Mouse (Mus musculus) heart, embryonic 10.5 days (tissue): ENCODE results near the gene Manba. TPM values are rescaled to one million over a fixed set of nuclear protein-coding genes. Genes with fewer than 3 reads are reported as not detected.

Source experiments
- DNase-seq: peaks from one replicate; pipeline ENCODE4 v3.0.0-alpha.2; 2017; ENCODE audit warnings: low spot score
- H3K27ac ChIP-seq: fragments of 300-500 bp; sonication (generic); 2 replicates; pipeline ENCODE4 v1.5.1; 2016; ENCODE audit warnings: mild to moderate bottlenecking
- H3K27me3 ChIP-seq: fragments of 300-500 bp; sonication (generic); 2 replicates; pipeline ENCODE4 v1.6.1; 2016; ENCODE audit warnings: mild to moderate bottlenecking; ENCODE audit not compliant: poor library complexity, insufficient read depth, severe bottlenecking
- H3K36me3 ChIP-seq: fragments of 300-500 bp; sonication (generic); 2 replicates; pipeline ENCODE4 v1.6.1; 2016; ENCODE audit warnings: mild to moderate bottlenecking, moderate library complexity
- H3K4me1 ChIP-seq: fragments of 300-500 bp; sonication (generic); 2 replicates; pipeline ENCODE4 v1.6.1; 2016; ENCODE audit warnings: mild to moderate bottlenecking
- H3K4me3 ChIP-seq: fragments of 300-500 bp; sonication (generic); 2 replicates; pipeline ENCODE4 v1.5.1; 2016; ENCODE audit warnings: mild to moderate bottlenecking, moderate library complexity
- H3K9me3 ChIP-seq: fragments of 300-500 bp; sonication (generic); 2 replicates; pipeline ENCODE4 v1.6.1; 2016; ENCODE audit warnings: mild to moderate bottlenecking, moderate library complexity
- WGBS: fragments of 180-500 bp; shearing (Covaris S2); methylation state at CpG from one replicate; pipeline ENCODE4 v1.1.7; 2016; 5-methylcytosine and 5-hydroxymethylcytosine counted together
- polyA plus RNA-seq: library from polyadenylated mRNA; unstranded; fragments of >200 nt; fragmentation: Nextera tagmentation; extraction: Ambion mirVana; gene quantifications from 2 replicates; pipeline ENCODE4 v1.2.1, GENCODE M21; 2016

Manba gene
- polyA plus RNA-seq: 17.3 and 31.0 TPM in 2 replicates

DNA sequence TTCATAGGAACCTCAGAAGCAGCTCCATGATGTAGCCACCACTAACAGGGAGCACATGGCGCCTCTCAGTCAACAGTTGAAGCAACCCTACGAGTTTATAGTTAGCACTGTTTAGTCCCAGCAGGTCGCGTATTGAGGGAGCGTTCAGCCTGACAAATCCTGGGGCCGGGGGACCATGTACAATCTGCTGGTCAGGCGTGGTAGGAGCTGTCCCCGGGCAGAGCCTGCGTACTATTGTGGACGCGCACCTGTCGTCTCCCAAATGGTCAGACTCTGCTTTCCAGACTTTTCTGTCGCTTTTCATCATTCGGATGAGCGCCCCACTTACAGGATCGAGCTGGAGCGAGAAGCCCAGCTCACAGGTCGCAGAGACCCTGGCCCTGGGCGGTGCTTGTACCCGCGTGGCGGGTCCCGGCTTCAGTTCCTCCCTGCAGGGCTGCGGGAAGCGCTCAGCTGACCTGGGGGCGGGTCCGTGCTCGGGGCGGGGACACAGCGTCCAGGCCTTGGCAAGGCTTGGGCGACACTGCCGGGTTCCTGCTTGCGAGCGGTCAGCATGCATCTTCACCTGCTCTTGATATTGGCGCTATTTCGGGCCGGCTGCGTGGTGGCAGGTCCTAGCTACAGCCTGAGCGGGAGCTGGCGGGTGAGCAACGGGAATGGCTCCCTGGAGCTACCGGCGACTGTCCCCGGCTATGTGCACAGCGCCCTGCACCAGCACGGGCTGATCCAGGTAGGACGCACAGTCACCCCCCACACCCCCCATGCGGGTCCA lies at the start of gene Manba:
Gene Manba, plus strand, starts transcription at position 484 of the 772 bp plus-strand sequence.
- peak within 1 kb of the TSS; percentile 77 for H3K4me3 ChIP-seq
- 2% methylated on average over 48 of the region's 48 CpGs for WGBS
- H3K27me3 ChIP-seq: no peaks in the 10 kb centered on the region
- H3K9me3 ChIP-seq: no peaks in the 10 kb centered on the region
- peak within 1 kb of the TSS; percentile 87 for H3K27ac ChIP-seq
- H3K36me3 ChIP-seq: peaks cover 1% of the 10 kb centered on the region
- DNase-seq: peak; percentile 93
- 0 out of 2 replicates have a peak, but pooled peaks cover 5% of the 10 kb centered on the region for H3K4me1 ChIP-seq

DNA sequence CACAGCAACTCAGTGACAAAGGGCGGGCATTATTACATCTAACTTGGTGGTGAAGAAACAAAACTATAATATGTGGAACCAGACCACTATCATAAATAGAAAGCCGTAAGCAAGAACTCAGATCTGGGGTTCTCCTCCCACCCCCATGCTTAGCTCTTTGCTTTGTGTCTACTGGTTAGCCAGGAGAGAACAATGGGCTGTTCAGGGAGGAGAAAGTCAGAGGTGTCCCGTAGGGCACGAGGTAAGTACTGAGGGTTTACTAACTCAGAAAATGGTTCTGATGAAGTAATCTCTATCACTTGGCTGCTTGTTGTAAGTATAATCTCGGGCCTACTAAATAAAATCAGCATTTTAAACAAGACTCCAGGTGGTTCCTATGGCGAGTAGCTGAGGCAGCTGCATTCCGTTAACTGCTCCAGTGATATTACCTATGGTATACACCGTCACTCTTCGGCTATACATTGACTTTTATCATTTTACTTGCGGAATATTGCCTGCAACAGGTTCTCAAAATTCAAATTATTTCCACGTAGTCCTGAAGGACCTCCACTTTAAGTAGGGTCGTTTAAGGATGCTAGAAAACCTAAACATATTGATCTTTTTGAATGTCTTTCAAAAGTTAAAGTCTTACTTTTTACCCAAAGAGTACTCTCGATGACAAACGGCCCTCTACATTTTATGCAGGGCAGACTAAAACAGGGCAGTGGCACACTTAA lies 48.4 kb upstream of the Manba start:
- Histone ChIP-seq H3K4me1 (peaks cover 16% of the 10 kb centered on the region), H3K27me3 (no peaks in the 10 kb centered on the region), H3K4me3 (peak overlapping the region; percentile 97), H3K36me3 (peaks cover 15% of the 10 kb centered on the region; the same call in 1 of the 2 replicates), H3K27ac (peak overlapping the region; percentile 100), H3K9me3 (no peaks in the 10 kb centered on the region)
- DNase-seq: no peak
- WGBS: 56% methylated on average over 14 of the region's 14 CpGs

DNA sequence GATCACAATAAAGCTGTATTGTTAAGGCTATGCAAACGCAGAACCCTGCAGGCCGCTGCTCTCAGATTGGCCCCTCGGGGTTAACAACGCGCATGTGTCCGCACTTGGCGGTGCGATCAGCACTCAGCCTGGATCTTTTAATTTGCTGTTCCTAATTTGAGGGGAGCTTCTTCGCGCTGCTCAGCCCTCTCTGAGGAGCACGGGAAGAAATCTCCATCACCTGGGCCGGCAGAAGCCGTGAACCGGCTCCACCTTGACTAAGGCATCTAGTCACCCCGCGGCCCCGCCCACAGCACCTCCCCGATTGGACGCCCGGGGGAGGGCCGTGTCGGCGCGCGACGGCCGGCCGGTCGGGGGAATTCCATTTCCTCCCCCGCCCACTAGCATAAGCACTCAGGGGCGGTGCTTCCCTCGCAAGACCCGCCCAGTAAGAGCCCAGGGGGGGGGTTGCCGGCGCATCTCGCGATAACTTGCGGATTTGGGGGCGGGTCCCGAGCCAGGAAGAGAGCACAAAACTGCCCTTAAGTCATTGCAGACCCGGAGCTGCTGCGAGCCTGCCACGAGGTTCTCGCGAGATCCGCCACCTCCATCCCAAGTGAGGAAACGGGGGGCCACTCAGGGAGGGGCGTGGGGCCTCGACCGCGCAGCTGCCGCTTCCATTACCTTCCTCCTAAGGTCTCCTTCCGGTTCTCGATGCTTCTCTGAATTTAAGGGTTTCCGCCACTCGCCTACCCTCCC lies 47.5 kb upstream of the Manba start, which contains the start of gene Ube2d3:
Gene Ube2d3, plus strand, starts transcription at position 392 of the 738 bp plus-strand sequence.
- Histone ChIP-seq H3K4me3 (peak within 1 kb of the TSS; percentile 97), H3K9me3 (no peaks in the 10 kb centered on the region), H3K27ac (peak within 1 kb of the TSS; percentile 100), H3K4me1 (peaks cover 18% of the 10 kb centered on the region), H3K27me3 (no peaks in the 10 kb centered on the region), H3K36me3 (peaks cover 17% of the 10 kb centered on the region; the same call in 1 of the 2 replicates)
- peak; percentile 100 for DNase-seq
- under 1% methylated on average over 56 of the region's 56 CpGs for WGBS

DNA sequence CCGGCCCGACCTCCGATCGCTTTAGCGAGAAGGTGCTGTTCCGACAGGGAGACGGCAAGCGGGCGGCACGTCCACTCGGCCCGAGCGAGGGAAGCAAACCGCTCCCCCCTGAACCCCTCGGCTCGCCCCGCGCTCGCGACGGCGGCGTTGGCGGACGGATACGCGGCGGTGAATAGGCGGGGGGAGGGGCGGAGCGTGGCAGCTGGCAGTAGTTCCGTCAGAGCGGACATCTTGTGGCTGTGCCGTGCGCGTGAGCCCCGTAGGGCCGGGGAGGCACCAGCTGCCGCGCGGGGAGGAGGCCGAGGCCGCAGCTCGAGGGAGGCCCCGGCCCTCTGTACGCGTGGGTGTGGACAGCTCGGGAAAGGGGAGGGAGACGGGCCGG lies 46.9 kb upstream of the Manba start:
- peak; percentile 96 for DNase-seq
- H3K4me3 ChIP-seq: peak overlapping the region; percentile 97
- no peaks in the 10 kb centered on the region for H3K27me3 ChIP-seq
- under 1% methylated on average over 50 of the region's 50 CpGs for WGBS
- peaks cover 18% of the 10 kb centered on the region for H3K4me1 ChIP-seq
- no peaks in the 10 kb centered on the region for H3K9me3 ChIP-seq
- peaks cover 19% of the 10 kb centered on the region; the same call in 1 of the 2 replicates for H3K36me3 ChIP-seq
- peak overlapping the region; percentile 100 for H3K27ac ChIP-seq

DNA sequence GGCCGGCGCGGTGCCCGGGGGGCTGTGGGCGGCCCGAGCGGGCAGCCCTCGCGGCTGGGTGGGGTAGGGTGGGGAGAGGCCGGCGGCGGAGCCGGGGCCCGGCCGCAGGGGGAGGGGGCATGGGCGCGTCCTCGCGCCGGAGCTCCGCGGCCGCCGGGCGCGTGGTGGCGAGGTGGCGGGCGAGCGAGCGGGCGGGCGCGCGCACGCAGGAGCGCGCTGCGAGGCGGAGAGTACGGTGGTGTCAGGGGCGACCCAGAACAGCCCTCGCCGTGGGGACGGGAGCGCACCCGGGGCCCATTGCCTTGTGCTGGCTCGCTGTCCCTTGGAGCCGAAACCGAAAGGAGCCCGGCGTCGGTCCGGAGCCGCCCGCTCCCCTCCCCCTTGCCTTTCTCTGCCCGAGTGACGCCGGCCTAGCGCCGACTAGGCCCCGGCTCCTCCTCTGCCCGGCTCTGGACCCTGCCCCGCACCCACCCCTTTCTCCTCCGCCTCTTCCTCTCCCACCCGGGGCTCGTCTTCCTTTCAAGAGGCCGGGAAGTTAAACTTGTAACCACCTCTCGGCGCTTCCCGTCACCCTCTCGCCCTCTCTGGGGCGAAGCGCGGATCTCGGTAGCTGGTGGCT lies 46.4 kb upstream of the Manba start:
- H3K36me3 ChIP-seq: peaks cover 20% of the 10 kb centered on the region; the same call in 1 of the 2 replicates
- H3K9me3 ChIP-seq: no peaks in the 10 kb centered on the region
- H3K27ac ChIP-seq: peak overlapping the region; percentile 100
- H3K4me1 ChIP-seq: peaks cover 18% of the 10 kb centered on the region
- under 1% methylated on average over 67 of the region's 76 CpGs for WGBS
- peak overlapping the region; percentile 97 for H3K4me3 ChIP-seq
- DNase-seq: peak; percentile 94
- no peaks in the 10 kb centered on the region for H3K27me3 ChIP-seq

DNA sequence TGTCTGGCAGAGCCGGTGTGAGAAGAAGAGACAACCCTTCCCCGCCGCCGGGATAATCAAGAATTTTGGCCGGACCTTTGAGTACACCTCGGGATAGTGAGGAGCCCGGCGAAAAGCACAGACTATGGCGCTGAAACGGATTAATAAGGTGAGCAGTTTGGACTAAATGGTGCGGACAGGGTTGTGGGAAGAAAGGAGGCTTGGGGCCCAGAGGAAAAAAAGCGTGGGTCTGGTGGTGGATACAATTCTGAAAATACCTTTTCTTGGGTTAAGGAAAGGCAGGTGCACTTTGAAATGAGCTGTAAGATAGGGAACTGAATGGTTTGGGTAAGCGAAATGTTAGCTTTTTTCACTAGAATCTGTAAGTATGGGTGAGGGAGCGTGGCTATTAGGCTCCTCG lies 45.8 kb upstream of the Manba start:
- H3K4me1 ChIP-seq: peaks cover 18% of the 10 kb centered on the region
- H3K36me3 ChIP-seq: peaks cover 21% of the 10 kb centered on the region; the same call in 1 of the 2 replicates
- H3K27ac ChIP-seq: peak overlapping the region; percentile 100
- WGBS: 2% methylated on average over 15 of the region's 15 CpGs
- DNase-seq: no peak
- no peaks in the 10 kb centered on the region for H3K27me3 ChIP-seq
- peak overlapping the region; percentile 97 for H3K4me3 ChIP-seq
- H3K9me3 ChIP-seq: no peaks in the 10 kb centered on the region

DNA sequence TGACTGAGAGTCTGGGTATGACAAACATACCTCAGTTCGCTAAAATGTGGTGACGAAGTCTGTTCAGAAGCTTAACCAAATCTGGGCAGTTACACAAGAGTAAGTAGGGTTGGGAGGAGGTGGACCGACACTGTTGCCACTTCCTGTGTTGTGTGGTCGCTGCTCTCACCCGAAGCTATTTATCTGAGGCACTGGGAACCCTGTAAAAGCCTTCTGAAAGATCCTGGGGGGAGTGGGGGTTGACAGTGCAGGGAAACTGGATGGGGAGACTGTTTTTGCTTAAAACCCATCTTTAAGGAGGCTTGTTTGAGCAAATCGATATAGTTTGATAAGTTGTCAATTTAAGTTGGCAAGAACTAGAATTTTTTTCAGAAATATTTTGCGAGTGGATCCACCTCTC lies 45.2 kb upstream of the Manba start:
- H3K36me3 ChIP-seq: peaks cover 26% of the 10 kb centered on the region; the same call in 1 of the 2 replicates
- no peaks in the 10 kb centered on the region for H3K27me3 ChIP-seq
- H3K9me3 ChIP-seq: no peaks in the 10 kb centered on the region
- peaks cover 18% of the 10 kb centered on the region for H3K4me1 ChIP-seq
- 25% methylated on average over 7 of the region's 7 CpGs for WGBS
- peak overlapping the region; percentile 97 for H3K4me3 ChIP-seq
- peak overlapping the region; percentile 100; the same call in 1 of the 2 replicates for H3K27ac ChIP-seq
- DNase-seq: no peak

DNA sequence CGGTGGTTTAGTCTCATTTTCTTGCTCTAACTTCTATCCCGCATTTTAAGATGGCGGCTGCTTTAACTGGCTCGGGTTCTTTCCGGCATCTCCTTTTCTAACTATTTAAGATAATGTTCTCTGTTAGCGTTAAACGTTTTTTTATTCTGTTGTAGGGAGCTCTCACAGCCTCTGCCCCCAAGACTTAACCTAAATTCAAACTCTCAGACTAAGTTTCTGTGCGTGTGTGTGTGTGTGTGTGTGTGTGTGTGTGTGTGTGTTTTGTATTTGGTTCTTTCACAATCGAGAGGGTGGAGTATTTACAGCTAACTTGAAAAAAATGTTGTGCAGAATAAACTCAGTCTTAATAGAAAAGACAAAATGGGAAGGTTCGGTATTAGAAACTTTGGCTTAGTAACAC lies 44.8 kb upstream of the Manba start:
- H3K9me3 ChIP-seq: no peaks in the 10 kb centered on the region
- DNase-seq: no peak
- peaks cover 18% of the 10 kb centered on the region for H3K4me1 ChIP-seq
- no peaks in the 10 kb centered on the region for H3K27me3 ChIP-seq
- 0 out of 2 replicates have a peak overlapping the region, but pooled peaks have one; percentile 100 for H3K27ac ChIP-seq
- peaks cover 26% of the 10 kb centered on the region; the same call in 1 of the 2 replicates for H3K36me3 ChIP-seq
- 59% methylated on average over 10 of the region's 10 CpGs for WGBS
- peak overlapping the region; percentile 97 for H3K4me3 ChIP-seq

DNA sequence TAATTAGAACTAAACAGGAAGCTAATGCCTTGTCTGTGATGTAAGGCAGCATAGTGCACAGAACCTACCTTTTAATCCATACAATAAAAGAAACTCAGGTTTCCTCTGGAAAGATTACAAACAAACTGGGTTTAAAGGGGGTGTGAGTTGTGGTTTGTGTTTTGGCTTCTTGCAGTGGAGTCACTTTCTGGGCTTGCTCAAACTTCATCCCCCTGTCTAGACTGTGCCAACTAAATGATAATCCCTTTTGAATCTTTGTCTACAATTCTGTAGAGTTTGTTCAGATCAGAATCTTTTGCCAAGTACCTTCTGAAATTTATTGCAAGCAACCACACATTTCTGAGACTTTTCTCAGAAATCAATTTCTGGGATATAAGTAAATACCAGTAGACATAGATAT lies 40.5 kb upstream of the Manba start:
- no peaks in the 10 kb centered on the region for H3K9me3 ChIP-seq
- H3K36me3 ChIP-seq: peaks cover 40% of the 10 kb centered on the region
- H3K27me3 ChIP-seq: no peaks in the 10 kb centered on the region
- H3K4me3 ChIP-seq: no peak overlapping the region
- no peak overlapping the region for H3K27ac ChIP-seq
- no peak for DNase-seq
- peaks cover 11% of the 10 kb centered on the region; the same call in 1 of the 2 replicates for H3K4me1 ChIP-seq

DNA sequence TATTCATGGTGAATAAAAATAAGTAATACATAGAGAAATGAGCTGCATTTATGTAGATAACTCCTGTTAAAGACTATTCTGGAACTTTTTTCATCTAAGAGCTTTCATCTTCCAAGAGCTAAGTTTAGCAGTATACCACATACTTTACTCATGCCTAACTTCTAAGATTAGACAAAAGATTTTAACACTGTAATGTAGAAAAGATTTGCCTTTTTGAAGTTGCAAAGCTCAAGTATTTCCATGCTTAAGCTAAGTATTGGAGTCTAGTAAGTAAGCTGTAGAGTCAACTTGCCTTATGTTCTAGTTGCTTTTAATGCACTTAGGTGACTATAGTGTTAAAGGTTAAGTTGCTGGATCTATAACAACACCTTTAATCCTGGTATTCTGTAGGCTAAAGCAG lies 26.4 kb upstream of the Manba start:
- no peak for DNase-seq
- Histone ChIP-seq H3K4me1 (no peaks in the 10 kb centered on the region), H3K4me3 (no peak overlapping the region), H3K27me3 (no peaks in the 10 kb centered on the region), H3K9me3 (no peaks in the 10 kb centered on the region), H3K36me3 (peaks cover 81% of the 10 kb centered on the region), H3K27ac (no peak overlapping the region)

DNA sequence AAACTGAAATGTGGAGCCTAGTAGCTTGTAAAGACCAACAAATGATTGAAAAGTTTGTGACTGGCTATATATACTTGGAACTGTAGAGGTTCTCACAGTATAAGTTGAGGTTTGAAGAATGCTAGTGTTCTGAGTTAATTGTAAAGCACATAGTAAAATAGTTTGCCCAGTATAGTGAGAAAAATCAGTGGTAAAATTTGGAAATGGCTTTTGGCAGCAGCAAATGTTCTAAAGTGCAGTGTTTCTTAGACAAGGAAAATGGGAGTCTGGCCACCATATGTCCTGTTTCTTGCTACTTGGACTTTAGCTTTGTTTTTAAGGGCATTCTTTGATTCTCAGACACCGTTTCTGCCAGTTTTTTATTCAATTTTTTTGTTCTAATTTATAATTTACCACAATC lies 17.0 kb upstream of the Manba start:
- no peaks in the 10 kb centered on the region for H3K9me3 ChIP-seq
- no peak overlapping the region for H3K4me3 ChIP-seq
- 97% methylated on average over 1 of the region's 1 CpGs for WGBS
- no peaks in the 10 kb centered on the region for H3K27me3 ChIP-seq
- DNase-seq: no peak
- H3K27ac ChIP-seq: no peak overlapping the region
- H3K36me3 ChIP-seq: peaks cover 25% of the 10 kb centered on the region; the same call in 1 of the 2 replicates
- no peaks in the 10 kb centered on the region for H3K4me1 ChIP-seq

DNA sequence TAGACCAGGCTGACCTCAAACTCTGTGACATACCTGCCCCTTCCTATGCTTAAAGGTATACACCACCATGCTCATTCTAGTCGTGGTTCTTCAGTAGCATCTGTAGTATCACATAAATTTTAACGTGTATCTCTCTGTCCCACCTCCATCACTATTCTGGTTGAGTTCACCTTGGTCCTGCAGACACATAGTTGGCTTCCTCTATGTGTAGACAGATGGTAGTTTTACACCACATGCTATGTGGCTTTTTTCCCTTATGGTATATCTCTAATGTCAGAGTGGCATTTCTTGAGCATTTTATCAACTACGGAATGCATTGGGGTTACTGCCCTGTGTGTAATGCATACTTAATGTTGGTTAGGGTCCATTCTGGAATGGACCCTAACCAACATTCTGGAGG lies 16.3 kb upstream of the Manba start:
- Histone ChIP-seq H3K27ac (no peak overlapping the region), H3K27me3 (no peaks in the 10 kb centered on the region), H3K36me3 (peaks cover 22% of the 10 kb centered on the region; the same call in 1 of the 2 replicates), H3K4me1 (no peaks in the 10 kb centered on the region), H3K9me3 (no peaks in the 10 kb centered on the region), H3K4me3 (no peak overlapping the region)
- WGBS: 50% methylated on average over 3 of the region's 3 CpGs
- DNase-seq: no peak
